Mouse (Mus musculus): ENCODE data around the gene Hist1h1t.
"Not testable (repeated sequence)": the region's sequence is repeated elsewhere in the genome, so short reads cannot be mapped to it uniquely, and the experiment has no call there.

DNA sequence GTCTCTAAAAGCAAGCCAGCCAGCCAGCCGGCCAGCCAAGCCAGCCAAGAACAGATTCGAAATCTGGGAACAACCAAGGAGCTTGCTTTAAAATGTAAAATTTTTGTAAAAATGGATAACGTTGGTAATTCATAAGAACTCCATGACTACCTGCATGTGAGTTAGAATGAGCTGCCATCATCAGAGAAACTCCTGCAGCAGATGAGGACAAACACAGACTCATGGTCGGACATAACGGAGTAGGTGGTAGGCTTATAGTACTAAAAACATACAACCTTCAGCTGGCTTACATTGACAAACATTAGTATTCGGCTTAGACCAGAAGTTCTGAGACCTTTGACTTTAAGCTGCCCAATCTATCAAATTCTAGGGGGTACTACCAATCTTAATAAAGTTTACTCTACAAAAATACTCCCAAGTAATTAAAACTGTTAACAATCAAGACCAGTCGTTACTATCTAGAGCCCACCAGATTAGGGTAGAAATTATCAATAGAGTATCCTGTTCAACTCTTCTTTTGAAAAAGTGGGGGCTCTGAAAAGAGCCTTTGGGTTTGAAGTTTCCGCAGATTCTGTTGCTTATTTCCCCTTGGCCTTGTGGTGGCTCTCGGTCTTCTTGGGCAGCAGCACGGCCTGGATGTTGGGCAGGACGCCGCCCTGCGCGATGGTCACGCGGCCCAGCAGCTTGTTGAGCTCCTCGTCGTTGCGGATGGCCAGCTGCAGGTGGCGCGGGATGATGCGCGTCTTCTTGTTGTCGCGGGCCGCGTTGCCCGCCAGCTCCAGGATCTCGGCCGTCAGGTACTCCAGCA, 12.5 kb upstream of the Hist1h1t start:
- not testable (repeated sequence) for TF ChIP-seq CTCF (IDR thresholded peaks at IDR 0.05; ENCODE audit: low read depth, low read length); POLR2A (IDR thresholded peaks at IDR 0.05; ENCODE audit: borderline replicate concordance, low read depth, low read length)

Data from bone marrow macrophage, adult 2 months (primary cell).